Mouse (Mus musculus): ENCODE results near the gene Hipk2. TPM values are rescaled to one million over a fixed set of nuclear protein-coding genes. Genes with fewer than 3 reads are reported as not detected.

The Hipk2 gene
- polyA plus RNA-seq, 1 experiment: 16.9 TPM

DNA sequence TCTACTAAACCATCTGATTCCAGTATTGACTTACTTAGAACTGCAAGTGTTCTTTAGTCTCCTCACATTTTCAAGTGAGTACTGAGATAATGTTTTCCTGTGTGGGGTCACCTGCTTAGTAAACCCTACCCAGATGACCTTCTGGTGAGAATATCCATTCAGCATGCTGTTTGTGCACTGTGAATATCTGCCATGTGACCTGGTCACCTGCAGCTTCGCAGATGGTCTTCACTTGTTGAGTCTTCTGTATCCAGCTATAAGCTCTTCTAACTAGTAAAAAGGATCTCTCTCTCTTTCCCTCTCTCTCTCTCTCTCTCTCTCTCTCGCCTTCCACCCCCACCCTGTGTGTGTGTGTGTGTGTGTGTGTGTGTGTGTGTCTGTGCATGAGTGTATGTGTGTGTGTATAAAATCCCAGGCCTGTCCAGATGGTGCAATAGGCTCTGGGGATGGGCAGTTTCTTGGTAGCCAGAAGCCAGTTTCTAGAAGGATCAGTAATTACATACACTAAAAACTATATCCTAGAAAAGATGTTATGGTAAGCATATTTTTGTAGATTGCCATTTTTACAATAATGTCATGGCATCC lies 99.9 kb downstream of the Hipk2 start:
- H3K27me3 ChIP-seq (ENCODE audit: control insufficient read depth, insufficient read depth, low read length): no peaks in the 10 kb centered on the region
- no peak overlapping the region for H3K4me3 ChIP-seq (ENCODE audit: control insufficient read depth, insufficient read depth, low read length)
- 80% methylated on average over 2 of the region's 2 CpGs for WGBS
- no peaks in the 10 kb centered on the region for H3K4me1 ChIP-seq (replicated peaks; ENCODE audit: control insufficient read depth, insufficient read depth, low read length)
- H3K36me3 ChIP-seq (ENCODE audit: control insufficient read depth, insufficient read depth, low read length): no peaks in the 10 kb centered on the region
- H3K27ac ChIP-seq (ENCODE audit: control insufficient read depth, insufficient read depth, low read length): no peak overlapping the region
- TF ChIP-seq POLR2A (IDR thresholded peaks at IDR 0.05; ENCODE audit: control insufficient read depth, extremely low read depth, insufficient read depth, low read length, poor library complexity): no peak
- TF ChIP-seq CTCF (IDR thresholded peaks at IDR 0.05; ENCODE audit: borderline replicate concordance, control insufficient read depth, extremely low read depth, insufficient read depth, low read length, poor library complexity): no peak
- DNase-seq: no peak

DNA sequence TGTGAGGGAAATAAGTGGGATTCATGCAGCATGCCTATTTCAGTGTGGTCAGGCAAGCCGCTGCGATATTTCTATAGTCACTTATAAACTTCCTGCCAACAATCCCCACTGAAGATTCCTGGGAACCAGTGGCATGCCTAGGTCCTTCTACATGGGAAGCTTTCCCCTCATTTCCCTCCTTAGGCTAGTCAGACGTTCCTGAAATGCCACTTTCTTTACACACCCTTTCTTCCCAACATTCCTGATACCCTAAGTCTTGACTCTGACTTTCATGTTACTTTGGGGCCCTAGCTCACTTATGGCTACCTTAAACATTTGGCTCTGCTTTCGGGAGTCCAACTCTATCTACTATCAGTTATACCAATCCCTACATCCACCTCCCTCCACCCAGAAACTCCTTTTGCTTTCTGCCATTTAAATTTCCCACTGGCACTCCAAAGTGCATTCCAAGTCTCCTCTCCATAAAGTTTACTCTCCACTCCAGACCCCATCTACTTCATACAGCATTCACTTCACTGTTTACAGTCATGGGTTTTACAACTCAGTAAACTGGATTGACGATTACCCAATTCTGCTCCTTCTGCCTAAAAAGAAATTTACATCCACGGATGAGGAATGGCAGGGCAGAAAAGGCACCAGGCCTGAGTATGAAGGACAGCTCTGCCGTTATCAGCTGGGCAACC lies 103.0 kb downstream of the Hipk2 start:
- no peaks in the 10 kb centered on the region; the same call in 1 of the 2 replicates for H3K4me1 ChIP-seq (replicated peaks; ENCODE audit: control insufficient read depth, insufficient read depth, low read length)

DNA sequence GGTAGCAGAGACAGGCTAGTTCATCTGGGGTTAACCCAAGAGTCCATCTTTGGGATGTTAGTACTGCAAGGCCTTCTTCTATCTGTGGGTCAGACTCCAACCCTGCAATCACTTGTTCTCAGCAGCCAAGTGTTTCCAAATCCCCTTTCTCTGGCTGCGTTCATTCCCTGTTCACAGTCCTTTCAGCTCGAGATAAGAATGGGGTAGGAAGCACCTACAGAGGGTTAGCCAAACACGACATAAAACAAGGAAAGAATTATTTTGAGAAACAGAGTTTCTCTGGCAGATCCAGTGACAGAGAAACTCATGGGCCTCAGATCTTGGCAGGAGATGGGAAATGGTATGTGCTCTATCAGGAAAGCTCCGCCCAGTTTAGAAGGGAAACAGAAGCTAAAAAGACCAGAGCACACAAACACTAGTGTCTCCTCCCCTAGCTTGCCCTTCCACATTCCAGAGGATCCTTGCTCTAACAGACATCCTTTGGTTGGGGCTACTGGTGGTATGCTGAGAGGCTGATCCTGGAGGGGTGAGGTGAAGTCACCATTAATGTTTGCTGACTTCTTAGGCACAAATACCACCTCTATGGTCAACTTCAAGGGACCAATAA lies 104.8 kb downstream of the Hipk2 start:
- no peak for DNase-seq
- TF ChIP-seq POLR2A (IDR thresholded peaks at IDR 0.05; ENCODE audit: control insufficient read depth, extremely low read depth, insufficient read depth, low read length, poor library complexity) (no peak), CTCF (IDR thresholded peaks at IDR 0.05; ENCODE audit: borderline replicate concordance, control insufficient read depth, extremely low read depth, insufficient read depth, low read length, poor library complexity) (no peak)
- 96% methylated on average over 4 of the region's 4 CpGs for WGBS
- Histone ChIP-seq H3K4me3 (ENCODE audit: control insufficient read depth, insufficient read depth, low read length) (no peak overlapping the region), H3K27ac (ENCODE audit: control insufficient read depth, insufficient read depth, low read length) (no peak overlapping the region), H3K27me3 (ENCODE audit: control insufficient read depth, insufficient read depth, low read length) (no peaks in the 10 kb centered on the region), H3K36me3 (ENCODE audit: control insufficient read depth, insufficient read depth, low read length) (no peaks in the 10 kb centered on the region), H3K4me1 (replicated peaks; ENCODE audit: control insufficient read depth, insufficient read depth, low read length) (no peaks in the 10 kb centered on the region; the same call in 1 of the 2 replicates)

More for the DNA sequence above, 103.0 kb downstream of the Hipk2 start:
- no peak for DNase-seq
- TF ChIP-seq CTCF (IDR thresholded peaks at IDR 0.05; ENCODE audit: borderline replicate concordance, control insufficient read depth, extremely low read depth, insufficient read depth, low read length, poor library complexity) (no peak), POLR2A (IDR thresholded peaks at IDR 0.05; ENCODE audit: control insufficient read depth, extremely low read depth, insufficient read depth, low read length, poor library complexity) (no peak)
- Histone ChIP-seq H3K27me3 (ENCODE audit: control insufficient read depth, insufficient read depth, low read length) (no peaks in the 10 kb centered on the region), H3K4me3 (ENCODE audit: control insufficient read depth, insufficient read depth, low read length) (no peak overlapping the region), H3K36me3 (ENCODE audit: control insufficient read depth, insufficient read depth, low read length) (no peaks in the 10 kb centered on the region), H3K27ac (ENCODE audit: control insufficient read depth, insufficient read depth, low read length) (no peak overlapping the region)
- WGBS: 93% methylated on average over 7 of the region's 7 CpGs

DNA sequence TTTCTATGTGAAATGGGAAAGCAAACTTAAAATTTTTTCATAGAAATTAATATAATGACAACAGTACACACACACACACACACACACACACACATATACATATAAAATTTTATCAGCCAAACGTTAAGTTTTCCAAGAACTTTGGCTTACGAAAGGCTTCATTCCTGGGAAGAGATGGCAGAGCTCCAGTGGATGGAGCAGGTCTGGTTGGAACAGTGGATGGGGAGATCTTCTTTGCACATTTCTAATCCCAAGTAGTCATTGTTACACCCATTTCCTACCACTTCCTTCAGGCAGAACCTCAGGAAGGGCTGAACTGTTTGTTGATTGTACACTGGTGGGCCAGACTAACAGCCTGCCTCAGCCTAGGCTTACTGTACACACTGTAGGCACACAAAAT lies 106.3 kb downstream of the Hipk2 start:
- H3K27ac ChIP-seq (ENCODE audit: control insufficient read depth, insufficient read depth, low read length): no peak overlapping the region
- no peaks in the 10 kb centered on the region for H3K36me3 ChIP-seq (ENCODE audit: control insufficient read depth, insufficient read depth, low read length)
- WGBS: 100% methylated on average over 2 of the region's 2 CpGs
- no peak for DNase-seq
- H3K4me1 ChIP-seq (replicated peaks; ENCODE audit: control insufficient read depth, insufficient read depth, low read length): no peaks in the 10 kb centered on the region; the same call in 1 of the 2 replicates
- H3K4me3 ChIP-seq (ENCODE audit: control insufficient read depth, insufficient read depth, low read length): no peak overlapping the region
- no peaks in the 10 kb centered on the region; the same call in 1 of the 2 replicates for H3K27me3 ChIP-seq (ENCODE audit: control insufficient read depth, insufficient read depth, low read length)
- TF ChIP-seq CTCF (IDR thresholded peaks at IDR 0.05; ENCODE audit: borderline replicate concordance, control insufficient read depth, extremely low read depth, insufficient read depth, low read length, poor library complexity) (no peak), POLR2A (IDR thresholded peaks at IDR 0.05; ENCODE audit: control insufficient read depth, extremely low read depth, insufficient read depth, low read length, poor library complexity) (no peak)

DNA sequence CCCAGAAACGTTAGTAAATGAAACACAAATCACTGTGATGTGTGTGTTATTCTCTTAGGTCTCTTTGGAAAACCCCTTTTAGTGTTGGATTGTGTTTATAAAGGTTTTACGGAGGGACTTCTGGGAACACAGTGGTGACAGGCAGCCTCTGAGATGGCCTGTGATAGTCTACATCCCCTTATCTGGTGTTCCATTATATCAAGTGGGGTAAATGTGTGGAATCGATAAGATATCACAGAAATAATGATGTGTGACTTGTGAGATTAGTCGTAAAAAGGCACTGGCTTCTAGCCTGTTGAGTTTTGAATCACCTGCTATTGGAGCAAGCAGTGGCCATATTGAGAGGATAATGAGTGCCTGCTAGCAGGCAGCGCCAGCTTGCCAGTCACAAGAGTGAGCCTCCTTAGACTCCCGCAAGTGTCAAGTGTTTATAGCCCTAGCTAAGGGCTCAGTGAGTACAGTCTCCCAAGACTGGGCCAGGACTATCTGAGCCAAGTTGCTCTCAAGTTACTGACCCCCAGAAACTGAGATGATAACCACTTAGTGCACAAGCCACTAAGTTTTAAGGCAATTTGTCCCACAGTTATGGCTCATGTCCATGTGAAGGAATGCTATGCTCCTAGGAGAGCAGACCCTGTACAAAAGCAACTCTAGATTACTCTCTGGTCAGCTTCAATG lies 113.2 kb downstream of the Hipk2 start:
- Histone ChIP-seq H3K27ac (ENCODE audit: control insufficient read depth, insufficient read depth, low read length) (no peak overlapping the region), H3K27me3 (ENCODE audit: control insufficient read depth, insufficient read depth, low read length) (no peaks in the 10 kb centered on the region; the same call in 1 of the 2 replicates), H3K36me3 (ENCODE audit: control insufficient read depth, insufficient read depth, low read length) (no peaks in the 10 kb centered on the region), H3K4me1 (replicated peaks; ENCODE audit: control insufficient read depth, insufficient read depth, low read length) (no peaks in the 10 kb centered on the region), H3K4me3 (ENCODE audit: control insufficient read depth, insufficient read depth, low read length) (no peak overlapping the region)
- WGBS: over 99% methylated on average over 6 of the region's 6 CpGs
- TF ChIP-seq CTCF (IDR thresholded peaks at IDR 0.05; ENCODE audit: borderline replicate concordance, control insufficient read depth, extremely low read depth, insufficient read depth, low read length, poor library complexity) (no peak), POLR2A (IDR thresholded peaks at IDR 0.05; ENCODE audit: control insufficient read depth, extremely low read depth, insufficient read depth, low read length, poor library complexity) (no peak)
- DNase-seq: no peak

DNA sequence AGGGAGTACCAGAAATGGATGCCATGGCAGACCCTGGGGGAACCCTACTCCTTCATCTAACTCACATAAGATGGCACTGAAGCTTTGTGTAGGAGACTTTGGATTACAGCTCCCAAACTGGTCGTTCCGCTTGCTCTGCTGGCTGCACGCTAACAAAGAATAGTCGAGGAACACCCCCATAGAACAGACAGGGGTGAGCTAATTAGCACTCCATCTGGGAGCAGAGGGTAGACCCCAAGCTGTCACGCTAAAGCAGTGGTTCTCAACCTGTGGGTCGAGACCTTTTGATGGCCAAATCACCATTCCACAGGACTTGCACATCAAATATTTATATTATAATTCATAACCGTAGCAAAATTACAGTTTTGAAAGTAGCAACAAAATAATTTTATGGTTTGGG lies 114.0 kb downstream of the Hipk2 start:
- H3K4me3 ChIP-seq (ENCODE audit: control insufficient read depth, insufficient read depth, low read length): no peak overlapping the region
- H3K36me3 ChIP-seq (ENCODE audit: control insufficient read depth, insufficient read depth, low read length): no peaks in the 10 kb centered on the region
- no peaks in the 10 kb centered on the region for H3K4me1 ChIP-seq (replicated peaks; ENCODE audit: control insufficient read depth, insufficient read depth, low read length)
- H3K27me3 ChIP-seq (ENCODE audit: control insufficient read depth, insufficient read depth, low read length): no peaks in the 10 kb centered on the region; the same call in 1 of the 2 replicates
- DNase-seq: no peak
- no peak overlapping the region for H3K27ac ChIP-seq (ENCODE audit: control insufficient read depth, insufficient read depth, low read length)
- WGBS: 95% methylated on average over 7 of the region's 7 CpGs
- TF ChIP-seq POLR2A (IDR thresholded peaks at IDR 0.05; ENCODE audit: control insufficient read depth, extremely low read depth, insufficient read depth, low read length, poor library complexity): no peak
- no peak for TF ChIP-seq CTCF (IDR thresholded peaks at IDR 0.05; ENCODE audit: borderline replicate concordance, control insufficient read depth, extremely low read depth, insufficient read depth, low read length, poor library complexity)

Data from thymus, adult 2 months (tissue).